Mouse (Mus musculus) gastrocnemius, adult 18-20 months (tissue): ENCODE results near the gene Pet117. TPM values are rescaled to one million over a fixed set of nuclear protein-coding genes. Genes with fewer than 3 reads are reported as not detected.
"Not testable (repeated sequence)": the region's sequence is repeated elsewhere in the genome, so short reads cannot be mapped to it uniquely, and the experiment has no call there.

ENCODE experiments used
- DNase-seq: peaks from one replicate; pipeline ENCODE4 v3.0.0; 2021; ENCODE audit warnings: low spot score
- long read RNA-seq, 2 experiments: library from polyadenylated mRNA; stranded (forward); transcript quantifications; one replicate each; pipeline ENCODE4 v2.0.0; 2021
- total RNA-seq, 2 experiments: library from RNA; stranded (reverse); gene quantifications; 2 replicates each; pipeline ENCODE4 v1.2.3; 2021

Gene Pet117
- total RNA-seq, result 1 to 10 TPM; 7.0 to 8.3 TPM
- long read RNA-seq, experiment 1, result 0 reads
- long read RNA-seq, experiment 2, partial matches to known transcripts, result 0 of 2 reads
- long read RNA-seq, experiment 2, other reads (novel, unspliced or antisense), result 0 of 2 reads

DNA sequence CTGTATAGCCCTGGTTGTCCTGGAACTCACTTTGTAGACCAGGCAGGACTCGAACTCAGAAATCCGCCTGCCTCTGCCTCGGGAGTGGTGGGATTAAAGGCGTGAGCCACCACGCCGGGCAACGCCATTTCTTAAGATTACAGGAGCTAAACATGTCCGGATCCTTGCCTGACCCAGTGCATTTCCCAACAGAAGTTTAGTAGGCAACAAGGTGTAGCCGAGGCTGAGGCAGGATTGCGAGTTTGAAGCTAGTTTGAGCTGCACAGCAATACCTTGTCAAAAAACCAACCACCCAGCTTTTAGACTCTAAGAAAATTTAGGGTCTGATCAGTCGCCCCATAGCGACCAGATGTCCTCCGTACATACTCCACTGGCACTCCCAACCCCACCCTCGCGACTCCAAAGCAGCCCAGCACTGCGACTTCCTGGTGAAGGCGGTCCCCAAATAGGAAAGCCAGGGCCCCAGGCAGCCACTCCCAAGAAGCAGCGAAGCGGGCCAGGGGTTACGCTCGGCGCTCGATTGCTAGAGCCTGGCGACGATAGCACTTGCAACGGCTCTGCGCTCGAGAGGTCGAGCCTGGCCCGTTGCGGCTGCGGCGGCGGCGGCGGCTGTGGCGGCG, at the start of gene Pet117, which contains the start of gene Kat14:
TSS of gene Pet117 (plus strand) at position 597 of the 620 bp plus-strand sequence.
TSS of gene Kat14 (plus strand) at position 584 of the 620 bp plus-strand sequence.
- DNase-seq, result peak; percentile 96

DNA sequence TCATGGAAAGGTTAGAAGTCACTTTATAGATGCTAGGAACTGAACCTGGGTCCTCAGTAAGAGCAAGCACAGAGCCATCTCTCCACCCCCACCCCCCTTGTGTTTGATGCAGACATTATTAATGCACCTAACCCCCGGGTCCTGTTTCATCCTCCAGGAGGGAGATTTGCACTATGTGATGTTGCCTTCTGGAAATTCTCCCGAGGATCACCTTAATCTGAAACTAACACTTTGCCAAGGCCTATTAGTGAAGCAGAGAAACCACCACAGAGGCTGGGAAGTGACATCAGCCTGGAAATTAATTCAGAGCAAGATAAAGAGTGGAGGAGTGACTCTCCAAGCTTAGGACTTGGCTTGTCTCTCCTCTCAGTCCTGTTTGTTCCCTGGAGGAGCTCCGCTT, 44.6 kb upstream of the Pet117 start:
- DNase-seq, result no peak

- DNase-seq, result no peak
Measured at GRCm38 (mm10) chr2:144329451-144329850, 39.3 kb upstream of the Pet117 start.

- DNase-seq, result no peak
Measured at GRCm38 (mm10) chr2:144329937-144330336, 38.9 kb upstream of the Pet117 start.

GRCm38 (mm10) chr2:144330352-144330959, 38.3 kb upstream of the Pet117 start:
- no peak for DNase-seq

GRCm38 (mm10) chr2:144330960-144331371, 37.8 kb upstream of the Pet117 start:
- DNase-seq, result no peak

- DNase-seq, result no peak
Measured at GRCm38 (mm10) chr2:144331401-144332302, 37.1 kb upstream of the Pet117 start, which contains the start of gene Ovol2. Gene Ovol2, minus strand, starts transcription at chr2:144332146.

DNA sequence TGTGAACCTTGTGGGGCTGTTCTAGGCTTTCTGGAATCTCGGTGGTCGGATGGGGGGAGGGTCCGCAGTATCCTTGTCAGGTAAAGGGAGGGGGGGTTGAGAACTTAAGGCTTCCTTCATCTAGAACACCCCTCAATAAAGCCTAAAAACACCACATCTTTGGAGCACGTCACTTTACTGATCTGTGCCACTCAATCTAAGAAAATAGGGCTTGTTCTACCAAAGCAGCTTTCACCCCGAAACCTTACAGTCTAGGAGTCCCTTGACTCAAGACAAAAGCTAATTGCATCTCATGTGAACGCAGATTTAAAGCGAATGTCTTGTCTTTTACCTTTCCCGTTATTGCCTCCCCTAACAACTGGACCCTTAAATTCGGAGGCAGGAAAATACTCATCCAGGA, 36.3 kb upstream of the Pet117 start:
- DNase-seq, result no peak

DNA sequence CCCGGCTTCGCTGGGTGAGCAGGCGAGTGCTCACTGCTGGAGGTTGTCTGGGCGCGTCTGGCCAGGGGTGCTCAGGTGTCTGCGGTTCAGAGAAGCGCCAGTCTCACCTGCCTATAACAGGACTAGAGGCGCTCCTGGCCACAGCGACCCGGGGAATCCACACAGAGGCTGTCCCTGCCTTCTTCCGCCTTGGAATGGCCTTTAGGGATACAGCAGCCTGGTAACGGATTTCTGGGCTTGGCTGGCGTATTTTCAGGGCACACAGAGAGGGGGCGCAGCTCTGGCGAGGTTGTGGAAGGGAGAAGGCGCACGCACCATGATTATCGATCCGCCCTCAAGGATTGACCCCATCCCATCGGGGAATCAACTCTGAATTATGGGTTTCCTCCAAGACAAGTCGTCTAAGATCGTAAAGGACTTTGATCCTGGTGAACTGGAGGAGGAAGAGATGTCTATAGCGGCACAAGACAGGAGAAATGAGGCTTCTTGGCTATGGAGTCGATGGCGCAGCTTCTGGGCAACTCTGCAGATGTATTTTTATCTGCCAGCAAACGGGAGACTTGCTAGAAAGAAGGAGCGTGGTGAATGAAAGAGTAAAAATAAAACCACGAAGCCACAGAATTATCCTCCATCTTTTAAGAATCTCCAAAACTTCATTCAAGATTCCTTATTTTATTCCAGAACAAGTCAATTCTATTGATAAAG, 35.5 kb upstream of the Pet117 start:
- DNase-seq, result no peak

- DNase-seq, result no peak
Measured at GRCm38 (mm10) chr2:144337230-144337629, 31.6 kb upstream of the Pet117 start.

DNA sequence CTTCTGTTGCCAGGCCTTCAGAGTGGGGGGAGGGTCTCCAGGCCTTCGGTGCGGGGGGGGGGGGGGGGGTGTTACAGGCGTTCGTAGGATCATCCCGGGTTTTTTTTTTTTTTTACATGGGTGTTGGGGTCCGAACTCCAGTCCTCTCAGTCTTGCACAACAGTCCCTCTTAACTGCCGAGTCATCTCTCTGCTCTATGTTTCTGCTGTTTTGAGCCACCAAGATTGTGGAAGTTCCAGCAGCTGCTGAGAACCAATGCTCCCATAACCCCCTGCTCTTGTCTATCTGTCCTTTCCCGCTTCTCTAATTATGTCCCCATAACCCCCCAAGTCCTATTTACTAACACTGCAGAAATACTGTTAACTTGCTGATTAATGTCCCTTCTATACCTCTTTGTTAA, 31.1 kb upstream of the Pet117 start:
- DNase-seq, result no peak

- DNase-seq, result not testable (repeated sequence)
Measured at GRCm38 (mm10) chr2:144338149-144338548, 30.6 kb upstream of the Pet117 start.

GRCm38 (mm10) chr2:144343158-144343557, 25.6 kb upstream of the Pet117 start:
- no peak for DNase-seq

DNA sequence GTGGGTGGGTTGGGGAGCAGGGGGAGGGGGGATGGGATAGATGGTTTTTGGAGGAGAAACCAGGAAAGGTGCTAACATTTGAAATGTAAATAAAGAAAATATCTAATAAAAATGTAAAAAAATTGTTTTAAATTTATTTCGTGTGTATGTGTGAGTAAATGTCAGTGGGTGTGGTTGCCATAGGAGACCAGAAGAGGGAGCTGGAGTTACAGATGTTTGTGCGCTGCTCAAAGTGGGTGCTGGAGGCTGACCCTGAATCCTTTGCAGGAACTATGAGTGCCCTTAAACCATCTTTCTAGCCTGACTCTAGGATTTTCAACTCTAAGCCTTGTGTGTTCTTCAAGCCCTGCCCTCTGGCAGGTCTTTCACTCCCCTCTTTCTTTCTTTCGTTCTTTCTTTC, 20.3 kb upstream of the Pet117 start:
- no peak for DNase-seq

DNA sequence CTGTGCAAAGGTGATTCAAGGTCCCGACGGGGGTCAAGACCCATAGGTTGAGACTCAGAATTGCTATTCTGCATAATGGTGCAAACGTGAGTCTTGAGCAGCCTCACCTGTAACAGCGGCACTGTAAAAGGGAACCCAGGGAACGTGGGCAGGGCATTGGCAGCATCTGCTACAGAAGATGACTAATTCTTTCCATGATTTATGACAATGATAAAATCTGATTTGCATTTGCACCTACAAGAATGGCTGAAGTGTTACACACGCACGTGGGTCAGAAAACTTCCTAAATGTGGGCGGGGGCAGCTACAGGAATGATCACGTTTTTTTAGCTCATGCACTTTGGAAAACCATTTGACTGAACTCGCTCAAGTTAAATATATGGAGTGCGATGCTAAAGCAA, 16.0 kb upstream of the Pet117 start:
- no peak for DNase-seq

DNA sequence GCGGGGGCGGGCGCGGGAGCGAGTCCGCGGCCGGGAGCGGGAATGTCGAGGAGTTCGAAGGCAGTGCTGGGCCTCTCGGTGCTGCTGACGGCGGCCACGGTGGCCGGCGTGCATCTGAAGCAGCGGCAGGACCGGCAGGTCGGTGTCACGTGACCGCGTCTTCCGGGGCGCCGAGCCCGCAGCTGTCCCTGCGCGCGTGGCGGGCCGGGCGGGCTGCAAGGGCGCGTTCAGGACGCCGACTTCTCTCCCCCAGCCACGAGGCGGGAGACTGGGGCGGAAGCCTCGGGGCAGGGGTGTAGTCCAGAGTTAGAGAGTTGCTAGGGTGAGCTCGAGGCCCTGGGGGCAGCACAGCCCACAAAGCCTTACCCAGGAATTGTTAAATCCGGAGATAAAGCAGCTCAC, 225 bp downstream of the Pet117 start:
- no peak for DNase-seq

GRCm38 (mm10) chr2:144369511-144369910, 715 bp downstream of the Pet117 start:
- no peak for DNase-seq

DNA sequence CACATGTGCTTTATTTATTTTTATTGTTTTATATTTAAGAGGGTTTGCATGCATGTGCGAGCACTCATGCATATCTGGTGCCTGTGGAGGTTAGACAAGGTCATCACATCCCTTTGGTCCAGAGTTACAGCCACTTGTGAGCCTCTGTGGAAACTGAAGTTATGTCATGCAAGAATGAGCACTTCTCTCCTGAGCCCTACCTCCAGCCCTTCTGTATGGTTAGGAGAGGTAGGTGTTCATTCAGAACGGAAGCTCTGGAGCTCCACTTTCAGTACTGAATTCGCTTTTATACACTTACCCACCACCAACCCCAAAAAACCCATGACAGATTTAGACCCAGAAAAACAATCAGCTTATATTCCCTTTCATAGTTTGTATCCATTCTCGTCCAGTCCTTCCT, 2.8 kb downstream of the Pet117 start:
- DNase-seq, result no peak

DNA sequence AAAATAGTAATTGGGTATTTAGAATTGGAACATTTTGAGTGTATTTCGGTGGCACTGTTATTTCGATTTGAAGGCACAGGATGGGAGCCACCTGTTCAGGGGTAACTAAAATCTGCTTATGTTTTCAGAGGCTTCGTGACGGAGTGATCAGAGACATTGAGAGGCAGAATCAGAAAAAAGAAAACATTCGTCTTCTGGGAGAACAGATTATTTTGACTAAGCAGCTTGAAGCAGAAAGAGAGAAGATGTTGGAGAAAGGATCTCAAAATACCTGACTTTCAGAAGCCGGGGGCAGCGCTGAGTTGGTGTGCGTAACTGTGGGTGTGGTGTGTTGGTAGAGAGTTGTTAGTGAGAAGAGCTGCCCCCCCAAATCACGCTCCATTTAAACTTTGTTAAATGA, 4.3 kb downstream of the Pet117 start:
- DNase-seq, result no peak

DNA sequence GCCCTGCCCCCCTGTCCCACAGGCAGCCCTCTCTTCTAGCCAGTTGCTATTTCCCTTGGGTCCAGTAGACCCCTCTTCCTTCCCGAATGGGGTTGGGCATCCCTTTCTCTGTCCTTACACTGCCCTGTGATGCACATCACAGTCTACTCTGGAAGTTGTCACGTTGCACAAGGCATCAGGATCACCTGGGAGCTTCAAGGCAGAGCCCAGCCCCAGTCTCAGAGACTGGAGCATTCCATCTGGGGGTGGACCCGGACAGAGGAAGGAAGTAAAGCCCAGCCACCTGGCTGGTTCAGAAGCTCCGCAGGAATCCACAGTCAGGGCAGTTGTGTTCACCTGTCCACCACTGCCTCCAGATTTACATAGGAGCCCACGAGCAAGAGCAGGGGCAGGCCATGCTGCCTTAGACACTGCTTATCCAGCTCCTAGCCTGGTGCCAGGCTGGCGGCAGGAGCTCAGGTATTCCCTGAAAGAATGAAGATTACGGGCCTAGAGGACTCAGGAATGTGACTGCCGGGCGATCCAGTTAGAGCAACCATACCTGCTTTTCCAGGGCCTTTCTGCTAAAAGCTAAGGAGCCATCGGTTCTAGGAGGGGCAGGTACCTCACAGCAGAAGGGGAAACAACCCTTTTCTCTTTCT, 6.4 kb downstream of the Pet117 start:
- no peak for DNase-seq

- no peak for DNase-seq
Measured at GRCm38 (mm10) chr2:144381293-144381692, 12.5 kb downstream of the Pet117 start.
